Mouse (Mus musculus): ENCODE data around the gene Zfp799.

DNA sequence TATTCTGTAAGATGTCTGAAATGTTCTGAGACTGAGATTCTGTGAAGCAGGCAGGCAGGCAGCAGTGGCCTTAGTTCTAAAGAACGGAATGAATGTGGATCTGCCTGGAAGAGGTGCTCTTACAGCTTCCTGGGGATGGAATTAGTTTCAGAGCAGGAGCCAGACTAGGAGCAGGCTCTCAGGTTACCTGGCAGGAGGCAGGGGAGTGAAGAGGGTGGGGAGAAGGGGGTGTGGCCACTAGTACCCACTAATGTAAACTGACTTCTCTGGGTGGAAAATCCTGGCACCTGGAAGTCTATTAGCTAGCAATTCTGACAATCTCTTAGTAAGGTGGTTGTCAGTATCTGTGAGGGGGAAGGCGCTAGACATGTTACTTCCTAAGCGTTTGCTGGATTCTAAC is 44.4 kb downstream of the Zfp799 start:
- TF ChIP-seq CTCF (IDR thresholded peaks at IDR 0.05; ENCODE audit: low read depth) (no peak), EP300 (optimal IDR thresholded peaks at IDR 0.05) (no peak)

Measured in stomach, postnatal 0 days (tissue).